Mouse (Mus musculus): ENCODE data around the gene Mkrn1. TPM values are rescaled to one million over a fixed set of nuclear protein-coding genes. Genes with fewer than 3 reads are reported as not detected.
"Not testable (repeated sequence)": the region's sequence is repeated elsewhere in the genome, so short reads cannot be mapped to it uniquely, and the experiment has no call there.

Mkrn1 gene
- polyA plus RNA-seq, 1 experiment from 2014 or later: 175 TPM

DNA sequence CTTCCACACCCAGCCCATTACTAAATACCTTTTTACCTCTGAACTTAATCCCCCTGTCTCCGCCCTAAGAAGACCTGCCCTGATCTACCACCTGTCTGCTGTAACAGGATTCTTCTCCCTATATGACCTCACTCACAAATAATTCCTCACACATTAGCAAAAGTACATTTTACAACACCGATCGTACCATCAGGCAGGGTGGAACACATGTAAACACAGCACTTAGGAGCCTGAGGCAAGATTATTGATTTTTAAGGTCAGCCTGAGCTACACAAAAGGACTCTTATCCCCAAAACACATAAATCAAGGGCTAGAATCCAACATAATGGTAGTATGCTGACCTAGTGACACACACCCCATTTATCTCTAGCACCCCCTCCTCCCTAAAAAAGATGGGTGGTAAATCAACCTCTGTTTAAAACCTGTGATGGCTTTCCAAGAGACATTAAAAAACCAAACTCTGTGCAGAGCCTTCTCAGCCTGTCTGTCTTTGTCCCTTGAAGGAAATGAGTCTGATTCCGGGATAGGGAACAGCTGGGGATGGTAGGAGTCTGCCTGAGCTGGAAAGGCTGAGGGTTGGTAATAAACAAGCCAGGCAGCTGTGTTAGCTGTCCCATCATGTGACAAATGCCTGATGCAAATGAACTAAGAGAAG, 46.8 kb downstream of the Mkrn1 start:
- H3K4me2 ChIP-seq: no peak overlapping the region
- ATAC-seq: no peak
- H3K27ac ChIP-seq: no peak overlapping the region
- 88% methylated on average over 4 of the region's 4 CpGs for WGBS
- no peak overlapping the region for H3K9ac ChIP-seq
- peaks cover 15% of the 10 kb centered on the region for H3K4me1 ChIP-seq
- H3K4me3 ChIP-seq: no peak overlapping the region
- no peaks in the 10 kb centered on the region for H3K9me3 ChIP-seq (replicated peaks)
- peaks cover 11% of the 10 kb centered on the region for H3K36me3 ChIP-seq (ENCODE audit: poor library complexity, severe bottlenecking)
- no peaks in the 10 kb centered on the region for H3K27me3 ChIP-seq

DNA sequence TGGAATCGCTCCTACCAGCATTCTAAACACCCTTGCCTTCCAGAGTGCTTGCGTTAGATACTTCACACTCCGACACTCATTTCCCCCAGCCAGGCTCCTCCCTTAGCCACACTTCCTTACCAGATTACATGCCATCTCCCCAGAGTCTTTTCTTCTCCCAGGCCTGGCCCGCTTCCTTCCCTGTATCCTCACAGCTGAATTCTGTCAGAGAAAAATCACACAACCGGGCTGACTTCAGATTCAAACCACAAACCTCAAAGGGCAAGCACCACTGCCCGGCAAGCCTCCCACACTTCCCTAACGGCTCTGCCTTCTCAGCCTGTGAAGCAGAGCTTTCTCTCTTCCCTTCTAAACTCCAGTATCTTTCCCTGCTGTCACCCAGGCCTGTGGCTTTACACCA, 47.5 kb downstream of the Mkrn1 start:
- no peak overlapping the region for H3K27ac ChIP-seq
- no peak overlapping the region for H3K9ac ChIP-seq
- H3K4me2 ChIP-seq: no peak overlapping the region
- ATAC-seq: no peak
- no peaks in the 10 kb centered on the region for H3K27me3 ChIP-seq
- H3K36me3 ChIP-seq (ENCODE audit: poor library complexity, severe bottlenecking): peaks cover 11% of the 10 kb centered on the region
- no peaks in the 10 kb centered on the region for H3K9me3 ChIP-seq (replicated peaks)
- WGBS: 81% methylated on average over 7 of the region's 7 CpGs
- no peak overlapping the region for H3K4me3 ChIP-seq
- H3K4me1 ChIP-seq: peaks cover 15% of the 10 kb centered on the region

DNA sequence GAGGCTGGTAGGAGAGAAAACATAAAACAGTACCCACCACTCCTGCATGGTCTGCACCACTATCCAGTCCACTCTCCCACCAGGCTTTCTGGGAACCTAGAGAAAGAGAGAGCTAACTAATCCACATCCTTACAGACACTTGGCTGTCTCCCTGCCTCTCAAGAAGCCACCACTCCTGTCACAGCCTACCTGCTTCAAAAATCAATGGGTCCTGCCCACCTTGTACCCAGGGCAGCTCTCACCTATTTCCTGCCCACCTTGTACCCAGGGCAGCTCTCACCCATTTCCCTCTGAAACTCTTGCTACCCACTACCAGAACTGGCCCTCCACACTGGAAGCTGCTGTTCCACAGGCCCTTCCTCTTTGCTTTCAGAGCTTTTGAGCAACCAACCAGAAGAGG, 48.2 kb downstream of the Mkrn1 start:
- Histone ChIP-seq H3K27ac (no peak overlapping the region), H3K4me3 (no peak overlapping the region), H3K9me3 (replicated peaks) (no peaks in the 10 kb centered on the region), H3K27me3 (no peaks in the 10 kb centered on the region), H3K4me1 (peaks cover 15% of the 10 kb centered on the region), H3K9ac (no peak overlapping the region), H3K36me3 (ENCODE audit: poor library complexity, severe bottlenecking) (peaks cover 11% of the 10 kb centered on the region), H3K4me2 (no peak overlapping the region)
- no peak for ATAC-seq

DNA sequence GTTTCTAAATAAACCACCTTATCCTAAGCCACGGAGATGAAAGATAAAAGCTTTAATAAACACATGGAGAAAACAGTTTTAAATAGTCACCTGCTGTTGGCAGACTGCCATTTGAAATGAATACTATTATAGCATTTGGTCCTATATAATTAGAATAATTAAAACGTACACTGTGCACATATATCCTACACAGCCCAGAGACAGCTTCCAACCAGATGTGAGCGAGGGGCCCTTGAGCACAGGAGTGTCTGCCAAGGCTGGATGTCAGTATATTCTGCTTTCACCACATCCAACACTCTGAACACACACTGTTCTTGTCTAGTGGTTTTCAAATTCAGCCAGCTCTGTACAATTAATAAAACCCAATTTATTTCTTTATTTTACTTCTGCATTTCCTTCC, 50.6 kb downstream of the Mkrn1 start:
- no peak overlapping the region for H3K9ac ChIP-seq
- peaks cover 30% of the 10 kb centered on the region for H3K36me3 ChIP-seq (ENCODE audit: poor library complexity, severe bottlenecking)
- H3K4me1 ChIP-seq: no peaks in the 10 kb centered on the region; the same call in 1 of the 2 replicates
- H3K4me3 ChIP-seq: no peak overlapping the region
- H3K9me3 ChIP-seq (replicated peaks): no peaks in the 10 kb centered on the region
- no peak overlapping the region for H3K27ac ChIP-seq
- H3K27me3 ChIP-seq: no peaks in the 10 kb centered on the region
- no peak for ATAC-seq
- H3K4me2 ChIP-seq: no peak overlapping the region
- 64% methylated on average over 3 of the region's 3 CpGs for WGBS

DNA sequence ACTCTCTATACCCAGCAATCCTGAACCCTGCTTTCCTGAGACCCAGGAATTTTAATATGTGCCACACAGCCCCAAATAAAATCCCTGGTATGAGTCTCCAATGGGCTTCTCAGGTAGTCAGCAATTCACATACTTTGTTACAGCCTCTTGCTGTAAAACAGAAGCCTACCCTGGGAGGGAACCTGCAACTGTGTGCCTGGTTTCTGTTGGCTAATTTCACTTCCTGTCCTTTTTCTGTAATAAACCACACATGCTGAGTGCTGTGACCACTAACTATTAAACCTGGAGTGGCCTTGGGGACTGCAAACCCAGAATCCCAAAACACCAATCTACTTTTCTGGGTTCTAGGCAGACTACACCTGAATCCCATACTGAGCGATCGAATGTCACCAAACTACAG, 57.6 kb downstream of the Mkrn1 start:
- Histone ChIP-seq H3K36me3 (ENCODE audit: poor library complexity, severe bottlenecking) (peaks cover 64% of the 10 kb centered on the region), H3K4me3 (no peak overlapping the region)

DNA sequence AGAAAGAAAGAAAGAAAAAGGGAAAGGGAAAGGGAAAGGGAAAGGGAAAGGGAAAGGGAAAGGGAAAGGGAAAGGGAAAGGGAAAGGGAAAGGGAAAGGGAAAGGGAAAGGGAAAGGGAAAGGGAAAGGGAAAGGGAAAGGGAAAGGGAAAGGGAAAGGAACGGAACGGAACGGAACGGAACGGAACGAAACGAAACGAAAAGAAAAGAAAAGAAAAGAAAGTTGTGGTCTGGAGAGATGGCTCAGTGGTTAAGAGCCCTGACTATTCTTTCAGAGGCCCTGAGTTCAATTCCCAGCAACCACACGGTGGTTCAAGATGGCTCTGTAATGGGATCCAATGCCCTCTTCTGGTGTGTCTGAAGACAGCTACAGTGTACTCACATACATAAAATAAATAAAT, 61.1 kb downstream of the Mkrn1 start:
- WGBS: 98% methylated on average over 9 of the region's 9 CpGs
- not testable (repeated sequence) for ATAC-seq; H3K9me3 ChIP-seq (replicated peaks); H3K4me3 ChIP-seq; H3K4me2 ChIP-seq; H3K27ac ChIP-seq; H3K9ac ChIP-seq; H3K27me3 ChIP-seq; H3K4me1 ChIP-seq
- peaks cover 73% of the 10 kb centered on the region for H3K36me3 ChIP-seq (ENCODE audit: poor library complexity, severe bottlenecking)

More for the DNA sequence above, 57.6 kb downstream of the Mkrn1 start:
- 97% methylated on average over 2 of the region's 2 CpGs for WGBS
- no peaks in the 10 kb centered on the region for H3K27me3 ChIP-seq
- no peak overlapping the region for H3K9ac ChIP-seq
- H3K27ac ChIP-seq: no peak overlapping the region
- no peaks in the 10 kb centered on the region for H3K4me1 ChIP-seq
- no peak for ATAC-seq
- no peak overlapping the region for H3K4me2 ChIP-seq
- no peaks in the 10 kb centered on the region for H3K9me3 ChIP-seq (replicated peaks)

DNA sequence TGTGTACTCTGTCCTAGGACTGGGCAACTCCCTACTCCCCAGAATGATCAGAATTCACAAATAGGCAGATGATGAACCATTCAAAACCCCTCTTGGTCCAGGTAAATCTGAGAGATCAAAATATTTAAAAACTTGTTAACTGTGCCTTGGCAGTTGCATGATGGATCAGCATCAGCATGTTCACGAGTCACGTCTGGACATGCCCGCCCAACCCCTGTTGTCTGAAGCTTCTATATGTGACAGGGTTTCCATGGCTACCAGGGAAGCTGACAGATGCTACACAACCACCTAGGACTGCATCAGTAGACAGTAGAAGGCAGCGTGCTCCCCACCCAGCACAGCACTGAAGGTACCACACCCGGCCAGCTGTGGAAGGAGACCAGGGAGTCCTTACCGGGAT, 71.3 kb downstream of the Mkrn1 start:
- 70% methylated on average over 6 of the region's 6 CpGs for WGBS
- Histone ChIP-seq H3K27me3 (no peaks in the 10 kb centered on the region), H3K4me1 (peaks cover 43% of the 10 kb centered on the region), H3K4me2 (no peak overlapping the region), H3K27ac (peak overlapping the region; percentile 54), H3K36me3 (ENCODE audit: poor library complexity, severe bottlenecking) (peaks cover 62% of the 10 kb centered on the region), H3K9me3 (replicated peaks) (no peaks in the 10 kb centered on the region), H3K9ac (no peak overlapping the region), H3K4me3 (no peak overlapping the region)
- ATAC-seq: no peak

DNA sequence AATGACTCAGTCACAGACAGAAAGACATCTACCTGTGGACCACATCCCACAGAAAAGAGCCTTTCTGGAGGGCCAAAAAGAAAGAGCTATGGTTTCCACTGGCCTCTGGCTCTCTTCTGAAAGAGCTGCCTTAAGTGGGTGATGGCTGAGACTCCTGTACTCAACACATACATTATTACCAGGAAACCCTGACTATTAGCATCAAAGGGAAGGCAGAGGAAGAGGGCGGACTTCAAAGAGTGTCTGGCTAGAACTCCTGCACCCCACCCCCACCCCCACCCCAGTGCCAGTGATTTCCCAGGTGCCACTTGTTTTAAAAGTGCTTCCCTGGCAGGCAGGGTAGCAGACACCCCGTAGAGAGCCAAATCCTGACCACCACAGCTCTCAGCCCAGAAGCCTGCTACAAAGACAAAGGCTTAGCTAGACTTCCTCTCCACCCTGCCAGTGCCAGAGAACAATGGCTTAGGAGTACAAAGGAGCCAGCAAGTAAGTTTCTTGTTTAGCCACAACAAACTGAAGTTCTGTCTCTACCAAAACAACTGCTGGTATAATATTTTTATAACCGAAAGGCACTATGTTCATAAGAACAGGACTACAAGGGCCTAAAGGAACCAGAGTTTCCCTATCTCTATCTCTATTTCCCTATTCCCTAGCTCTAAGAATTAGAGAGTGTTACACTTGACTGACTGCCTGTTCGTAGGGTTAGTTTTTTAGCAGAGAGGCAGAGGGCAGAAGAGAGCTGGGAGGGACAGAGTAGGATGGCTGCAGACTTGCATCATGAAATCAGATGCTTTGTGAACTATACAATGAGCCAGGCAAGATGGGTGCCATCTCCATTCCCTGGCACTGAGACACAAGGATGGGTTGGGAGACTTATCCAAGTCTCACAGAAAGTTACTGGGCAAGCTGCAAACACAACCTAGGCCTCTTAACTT, 72.1 kb downstream of the Mkrn1 start:
- Histone ChIP-seq H3K4me1 (peaks cover 43% of the 10 kb centered on the region), H3K27ac (peak overlapping the region; percentile 54), H3K4me2 (no peak overlapping the region), H3K27me3 (no peaks in the 10 kb centered on the region), H3K4me3 (no peak overlapping the region), H3K36me3 (ENCODE audit: poor library complexity, severe bottlenecking) (peaks cover 62% of the 10 kb centered on the region), H3K9me3 (replicated peaks) (no peaks in the 10 kb centered on the region), H3K9ac (no peak overlapping the region)
- 22% methylated on average over 4 of the region's 4 CpGs for WGBS
- ATAC-seq: no peak

Other genes with a start within 250 kb of the Mkrn1 start
- 9.6 and 10.4 TPM in 2 replicates for gene Kdm7a, start 213.7 kb downstream of the Mkrn1 start, polyA plus RNA-seq (2015; fragmentation: Nextera tagmentation; extraction: Ambion mirVana)
- 53.5 and 56.3 TPM in 2 replicates for gene Slc37a3, start 42.8 kb downstream of the Mkrn1 start, polyA plus RNA-seq (2015; fragmentation: Nextera tagmentation; extraction: Ambion mirVana)
- 0.29 and 0.31 TPM in 2 replicates for gene Rab19, start 39.3 kb downstream of the Mkrn1 start, polyA plus RNA-seq (2015; fragmentation: Nextera tagmentation; extraction: Ambion mirVana)
- 19.6 and 22.8 TPM in 2 replicates for gene Dennd2a, start 137.4 kb upstream of the Mkrn1 start, polyA plus RNA-seq (2015; fragmentation: Nextera tagmentation; extraction: Ambion mirVana)
- 35.7 and 39.0 TPM in 2 replicates for gene Adck2, start 153.4 kb upstream of the Mkrn1 start, polyA plus RNA-seq (2015; fragmentation: Nextera tagmentation; extraction: Ambion mirVana)
- gene Gm42420, start 165.3 kb upstream of the Mkrn1 start, polyA plus RNA-seq (2015; fragmentation: Nextera tagmentation; extraction: Ambion mirVana): 0.79 TPM in 1 of 2 replicates, not detected in the other
- gene Ndufb2, start 172.1 kb upstream of the Mkrn1 start, polyA plus RNA-seq (2015; fragmentation: Nextera tagmentation; extraction: Ambion mirVana): 325 and 354 TPM in 2 replicates